Mouse (Mus musculus): ENCODE measurements around the gene Otx2. TPM values are rescaled to one million over a fixed set of nuclear protein-coding genes. Genes with fewer than 3 reads are reported as not detected.

The Otx2 gene
- not detected in 2 replicates for polyA plus RNA-seq (2012)

DNA sequence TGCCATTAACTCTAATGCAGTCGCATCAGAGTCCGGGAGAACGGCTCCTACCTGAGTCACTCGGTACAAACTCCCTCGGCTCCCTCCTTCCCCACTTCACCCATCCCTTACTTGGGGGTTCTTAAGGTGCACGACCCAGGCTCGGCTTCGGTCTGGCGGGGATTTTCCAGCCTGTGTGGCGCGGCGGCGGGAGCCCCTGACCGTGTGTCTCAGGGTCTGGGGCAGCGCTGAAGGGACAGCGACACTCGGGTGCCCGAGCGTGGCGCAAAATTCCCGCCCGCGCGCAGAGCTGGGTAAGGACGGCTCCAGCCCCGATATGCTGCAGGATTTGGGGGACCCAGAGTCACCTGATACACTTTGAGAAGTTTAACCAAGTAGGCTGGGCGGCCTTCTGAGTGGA is at the start of gene Otx2:
Gene Otx2, minus strand, starts transcription at position 279 of the 400 bp plus-strand sequence.

Other genes with a start within 250 kb of the Otx2 start
- gene Tmem260, start 227.7 kb downstream of the Otx2 start, polyA plus RNA-seq (2012) = 6.5 and 6.7 TPM in 2 replicates